Mouse (Mus musculus) intestine, embryonic 14.5 days (tissue): ENCODE measurements around the gene Ect2. TPM values are rescaled to one million over a fixed set of nuclear protein-coding genes. Genes with fewer than 3 reads are reported as not detected.

Experiments used
- ATAC-seq: fragments of 200-750 bp; cut with Nextera tagmentation; replicated peaks from 2 replicates; pipeline ENCODE4 v1.8.0; 2017; ENCODE audit warnings: low read depth, moderate number of reproducible peaks, moderate TSS enrichment, moderate library complexity; ENCODE audit not compliant: low FRiP score, low TSS enrichment
- DNase-seq: peaks from one replicate; pipeline ENCODE4 v3.0.0-alpha.2; 2018; ENCODE audit warnings: low spot score
- H3K27ac ChIP-seq: fragments of 300-500 bp; sonication (generic); 2 replicates; pipeline ENCODE4 v1.5.1; 2014; ENCODE audit warnings: low read depth, mild to moderate bottlenecking, control low read depth
- H3K27me3 ChIP-seq: fragments of 300-500 bp; sonication (generic); replicated peaks from 2 replicates; pipeline ENCODE4 v1.6.1; 2014; ENCODE audit warnings: low read length, control low read depth; ENCODE audit not compliant: control insufficient read depth, insufficient read depth
- H3K36me3 ChIP-seq: fragments of 300-500 bp; sonication (generic); 2 replicates; pipeline ENCODE4 v1.6.1; 2014; ENCODE audit warnings: low read length, control low read depth; ENCODE audit not compliant: control insufficient read depth, insufficient read depth
- H3K4me1 ChIP-seq: fragments of 300-500 bp; sonication (generic); replicated peaks from 2 replicates; pipeline ENCODE4 v1.6.1; 2014; ENCODE audit warnings: low read length, control low read depth, mixed read lengths; ENCODE audit not compliant: control insufficient read depth, insufficient read depth
- H3K4me2 ChIP-seq: fragments of 300-500 bp; sonication (generic); 2 replicates; pipeline ENCODE4 v1.6.1; 2014; ENCODE audit warnings: low read length
- H3K4me3 ChIP-seq: fragments of 300-500 bp; sonication (generic); 2 replicates; pipeline ENCODE4 v1.5.1; 2014; ENCODE audit warnings: low read depth, low read length, control low read depth, mixed read lengths
- H3K9ac ChIP-seq: fragments of 300-500 bp; sonication (generic); 2 replicates; pipeline ENCODE4 v1.6.1; 2014; ENCODE audit warnings: mild to moderate bottlenecking, low read length
- H3K9me3 ChIP-seq: fragments of 300-500 bp; sonication (generic); 2 replicates; pipeline ENCODE4 v1.6.1; 2016; ENCODE audit warnings: low read length, control low read depth; ENCODE audit not compliant: control insufficient read depth
- WGBS: fragments of 180-500 bp; shearing (Covaris S2); extraction: QIAGEN DNeasy Blood & Tissue Kit; methylation state at CpG from one replicate; pipeline ENCODE4 v1.1.7; 2014; 5-methylcytosine and 5-hydroxymethylcytosine counted together
- polyA plus RNA-seq: library from polyadenylated mRNA; unstranded; fragments of >200 nt; fragmentation: Nextera tagmentation; extraction: Ambion mirVana; gene quantifications from 2 replicates; pipeline ENCODE4 v1.2.1, GENCODE M21; 2014

The Ect2 gene
- polyA plus RNA-seq, 1 experiment from 2014 or later, result 55.9 TPM

DNA sequence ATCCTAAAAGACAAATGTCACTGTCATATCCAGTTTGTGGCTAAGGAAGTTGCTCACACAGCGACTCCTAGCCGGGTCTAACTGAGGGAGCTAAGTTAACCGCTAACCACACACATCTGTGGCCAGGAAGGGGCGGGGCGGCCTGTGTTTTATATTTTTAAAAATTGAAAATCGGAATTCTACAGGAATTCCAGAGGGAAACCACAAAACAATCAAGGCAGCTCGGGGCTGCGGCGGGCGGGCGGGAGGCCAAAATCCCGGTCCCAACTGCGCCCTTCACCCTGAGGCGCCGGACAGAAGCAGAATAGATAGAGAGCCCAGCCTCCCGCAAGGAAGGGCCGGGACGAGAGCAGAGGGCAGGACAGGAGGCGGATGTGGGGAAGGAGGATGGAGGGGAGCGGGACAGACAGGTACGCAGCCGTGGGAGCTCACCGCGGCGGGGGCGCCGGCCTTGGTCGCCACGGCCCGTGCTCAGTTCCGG is 447 bp downstream of the Ect2 start:
- Histone ChIP-seq H3K36me3 (peaks cover 21% of the 10 kb centered on the region), H3K27ac (peak overlapping the region; percentile 77), H3K9ac (peak overlapping the region; percentile 89), H3K9me3 (no peaks in the 10 kb centered on the region), H3K4me3 (peak overlapping the region; percentile 95), H3K27me3 (no peaks in the 10 kb centered on the region), H3K4me2 (peak overlapping the region; percentile 69), H3K4me1 (peaks cover 13% of the 10 kb centered on the region)
- under 1% methylated on average over 26 of the region's 31 CpGs for WGBS
- no peak for DNase-seq
- peak; percentile 43 for ATAC-seq

DNA sequence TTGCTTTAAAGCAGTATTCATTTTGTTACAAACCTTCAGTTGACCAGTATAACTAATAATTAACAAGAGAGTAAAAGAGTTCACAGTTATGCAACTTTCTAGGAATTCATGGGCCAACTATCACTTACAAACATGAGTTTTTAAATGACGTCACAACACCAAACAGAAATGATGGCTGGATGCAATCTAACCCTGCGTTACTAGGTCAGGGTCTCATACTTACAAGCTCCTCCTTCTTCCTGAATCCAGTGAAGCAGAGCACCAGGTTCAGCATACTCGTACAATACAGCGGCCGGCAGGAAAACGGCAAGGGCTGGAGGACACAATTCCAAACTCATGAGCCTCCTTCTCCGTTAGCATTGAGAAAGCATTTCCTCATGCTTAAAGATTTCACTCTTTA is 7.9 kb downstream of the Ect2 start:
- Histone ChIP-seq H3K9me3 (no peaks in the 10 kb centered on the region), H3K4me3 (no peak overlapping the region), H3K27me3 (no peaks in the 10 kb centered on the region), H3K27ac (no peak overlapping the region), H3K4me1 (no peaks in the 10 kb centered on the region; the same call in 1 of the 2 replicates), H3K4me2 (no peak overlapping the region), H3K9ac (no peak overlapping the region), H3K36me3 (peaks cover 89% of the 10 kb centered on the region)
- ATAC-seq, result no peak
- 90% methylated on average over 7 of the region's 7 CpGs for WGBS
- DNase-seq, result no peak

DNA sequence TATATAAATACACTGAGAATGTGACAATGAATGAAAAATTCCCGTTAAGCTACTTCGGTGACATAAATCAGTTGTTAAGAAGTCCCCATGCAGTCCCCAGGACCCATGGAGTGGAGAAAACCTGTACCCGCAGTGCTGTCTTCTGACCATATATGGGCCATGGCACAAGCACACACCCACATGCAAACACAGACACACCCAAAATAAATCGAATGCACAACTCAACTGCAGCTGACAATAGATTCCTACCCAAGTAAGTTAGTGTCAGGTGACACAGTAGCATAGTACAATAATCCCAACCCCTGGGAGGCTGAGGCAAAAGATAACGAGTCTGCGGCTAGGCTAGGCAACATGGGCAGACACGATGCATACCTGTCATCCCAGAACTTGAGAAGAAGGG is 10.1 kb downstream of the Ect2 start:
- Histone ChIP-seq H3K36me3 (peaks cover 87% of the 10 kb centered on the region), H3K4me2 (no peak overlapping the region), H3K9me3 (no peaks in the 10 kb centered on the region), H3K9ac (no peak overlapping the region), H3K27ac (no peak overlapping the region), H3K4me3 (no peak overlapping the region), H3K27me3 (no peaks in the 10 kb centered on the region), H3K4me1 (no peaks in the 10 kb centered on the region)
- DNase-seq, result no peak
- ATAC-seq, result no peak
- WGBS, result 92% methylated on average over 7 of the region's 7 CpGs

DNA sequence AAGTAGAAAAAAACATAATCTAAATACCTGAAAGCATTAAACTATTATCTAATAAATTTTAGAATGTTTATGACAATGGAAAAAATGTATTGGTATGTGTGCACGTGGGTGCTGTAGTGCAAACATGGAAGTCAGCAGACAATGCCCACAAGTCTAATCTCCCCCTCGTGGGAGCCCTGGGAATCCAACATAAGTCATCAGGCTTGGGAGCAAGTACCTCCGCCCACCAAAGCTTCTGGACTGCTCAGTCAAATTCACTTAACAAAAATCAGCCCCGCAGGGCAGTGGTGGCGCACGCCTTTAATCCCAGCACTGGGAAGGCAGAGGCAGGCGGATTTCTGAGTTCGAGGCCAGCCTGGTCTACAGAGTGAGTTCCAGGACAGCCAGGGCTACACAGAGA is 13.6 kb downstream of the Ect2 start:
- Histone ChIP-seq H3K9me3 (no peaks in the 10 kb centered on the region), H3K27me3 (no peaks in the 10 kb centered on the region), H3K27ac (no peak overlapping the region), H3K4me2 (no peak overlapping the region), H3K36me3 (peaks cover 87% of the 10 kb centered on the region), H3K9ac (no peak overlapping the region), H3K4me3 (no peak overlapping the region), H3K4me1 (no peaks in the 10 kb centered on the region)
- DNase-seq, result no peak
- 90% methylated on average over 8 of the region's 8 CpGs for WGBS
- ATAC-seq, result no peak

DNA sequence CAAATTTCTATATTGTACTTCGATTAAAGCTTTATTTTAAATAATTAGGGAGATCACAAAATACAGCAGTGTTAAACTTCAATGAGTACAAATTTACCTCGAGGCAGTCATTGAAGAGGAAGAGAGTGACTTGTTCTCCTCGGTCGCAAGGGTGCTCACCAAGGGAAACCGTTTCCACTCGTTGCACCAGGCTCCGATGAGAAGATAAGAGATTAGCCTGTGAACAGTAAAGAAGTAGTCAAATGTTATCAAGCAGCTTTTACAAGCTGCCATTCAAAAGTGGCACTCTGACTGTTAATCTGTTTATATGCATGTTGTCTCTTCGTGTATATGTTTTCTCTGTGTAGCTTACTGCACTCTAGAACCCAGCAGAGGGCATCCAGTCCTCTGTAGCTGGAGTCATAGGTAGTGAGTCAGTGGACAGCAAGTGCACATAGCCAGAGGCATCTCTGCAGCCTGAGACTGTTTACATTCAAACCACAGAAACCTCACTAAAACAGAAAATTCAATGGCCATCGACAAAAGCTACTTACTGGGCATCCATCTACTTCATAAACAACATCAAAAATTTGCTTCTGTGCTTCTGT is 31.7 kb downstream of the Ect2 start:
- peaks cover 85% of the 10 kb centered on the region for H3K36me3 ChIP-seq
- WGBS, result 87% methylated on average over 9 of the region's 9 CpGs

DNA sequence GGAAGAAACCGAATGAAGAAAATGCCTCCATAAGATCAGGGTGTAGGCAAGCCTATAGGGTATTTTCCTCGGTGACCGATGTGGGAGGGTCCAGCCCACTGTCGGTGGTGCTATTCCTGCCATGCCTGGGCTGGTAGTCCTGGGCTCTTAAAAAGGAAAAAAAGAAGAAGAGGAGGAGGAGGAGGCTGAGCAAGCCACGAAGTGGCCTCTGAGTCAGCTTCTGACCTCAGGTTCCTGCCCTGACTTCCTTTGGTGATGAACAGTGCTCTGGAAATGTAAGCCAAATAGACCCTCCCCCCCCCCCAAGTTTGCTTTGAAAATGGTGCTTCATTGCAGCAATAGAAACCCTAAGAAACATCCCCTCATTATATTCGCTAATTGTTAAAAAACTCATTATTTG is 32.7 kb downstream of the Ect2 start:
- Histone ChIP-seq H3K27ac (no peak overlapping the region), H3K9ac (no peak overlapping the region), H3K4me3 (no peak overlapping the region), H3K27me3 (no peaks in the 10 kb centered on the region), H3K36me3 (peaks cover 85% of the 10 kb centered on the region), H3K4me1 (no peaks in the 10 kb centered on the region), H3K9me3 (no peaks in the 10 kb centered on the region), H3K4me2 (no peak overlapping the region)
- WGBS, result 81% methylated on average over 6 of the region's 6 CpGs
- ATAC-seq (no peak), DNase-seq (no peak)

More for the DNA sequence above, 31.7 kb downstream of the Ect2 start:
- DNase-seq (no peak), ATAC-seq (no peak)
- H3K9me3 ChIP-seq, result no peaks in the 10 kb centered on the region
- no peaks in the 10 kb centered on the region for H3K27me3 ChIP-seq
- H3K4me1 ChIP-seq, result no peaks in the 10 kb centered on the region
- H3K27ac ChIP-seq, result no peak overlapping the region
- H3K4me3 ChIP-seq, result no peak overlapping the region
- no peak overlapping the region for H3K4me2 ChIP-seq
- H3K9ac ChIP-seq, result no peak overlapping the region

DNA sequence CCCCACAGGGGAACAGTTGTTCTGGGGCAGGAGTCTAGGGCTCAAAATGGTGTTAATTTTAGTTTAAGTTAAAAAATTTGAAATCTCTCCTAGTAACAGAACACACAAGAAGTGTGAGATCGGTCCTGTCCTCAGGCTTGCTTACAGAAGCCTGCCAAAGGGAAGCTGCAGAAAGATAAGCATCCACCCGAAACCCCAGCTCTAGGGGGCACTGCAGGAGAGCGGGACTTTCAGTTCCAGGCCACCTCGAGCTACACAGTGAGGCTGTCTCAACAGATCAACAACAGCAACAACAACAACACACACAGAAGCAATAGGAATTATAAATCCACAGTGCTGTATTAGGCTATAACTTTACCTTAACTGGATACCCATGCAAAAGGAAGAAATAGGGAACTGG is 35.5 kb downstream of the Ect2 start:
- 91% methylated on average over 4 of the region's 4 CpGs for WGBS
- Histone ChIP-seq H3K36me3 (peaks cover 76% of the 10 kb centered on the region), H3K4me1 (no peaks in the 10 kb centered on the region), H3K27ac (no peak overlapping the region), H3K4me3 (no peak overlapping the region), H3K9ac (no peak overlapping the region), H3K4me2 (no peak overlapping the region), H3K27me3 (no peaks in the 10 kb centered on the region), H3K9me3 (no peaks in the 10 kb centered on the region)
- ATAC-seq, result no peak
- no peak for DNase-seq

DNA sequence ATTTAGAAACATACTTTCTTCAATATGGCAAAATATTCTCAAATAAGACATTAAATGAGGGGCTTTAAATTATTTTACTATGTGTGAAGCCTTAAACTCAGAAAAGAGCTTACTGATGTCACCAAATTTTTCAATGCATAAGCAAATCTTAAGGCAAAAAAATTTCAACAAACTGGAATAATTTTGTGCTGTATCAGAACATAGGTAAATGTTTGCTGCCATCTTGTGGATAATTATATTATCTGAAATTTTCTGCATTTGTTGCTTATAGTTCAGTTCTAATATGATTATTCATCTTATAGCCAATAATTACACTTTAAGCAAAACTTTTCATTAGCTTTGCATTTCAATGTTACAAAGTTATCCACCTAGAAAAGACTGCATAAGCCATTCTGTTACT is 42.8 kb downstream of the Ect2 start:
- Histone ChIP-seq H3K4me3 (no peak overlapping the region), H3K36me3 (peaks cover 68% of the 10 kb centered on the region), H3K27ac (no peak overlapping the region), H3K9ac (no peak overlapping the region), H3K4me1 (no peaks in the 10 kb centered on the region), H3K27me3 (no peaks in the 10 kb centered on the region), H3K9me3 (no peaks in the 10 kb centered on the region), H3K4me2 (no peak overlapping the region)
- no peak for DNase-seq
- ATAC-seq, result no peak

DNA sequence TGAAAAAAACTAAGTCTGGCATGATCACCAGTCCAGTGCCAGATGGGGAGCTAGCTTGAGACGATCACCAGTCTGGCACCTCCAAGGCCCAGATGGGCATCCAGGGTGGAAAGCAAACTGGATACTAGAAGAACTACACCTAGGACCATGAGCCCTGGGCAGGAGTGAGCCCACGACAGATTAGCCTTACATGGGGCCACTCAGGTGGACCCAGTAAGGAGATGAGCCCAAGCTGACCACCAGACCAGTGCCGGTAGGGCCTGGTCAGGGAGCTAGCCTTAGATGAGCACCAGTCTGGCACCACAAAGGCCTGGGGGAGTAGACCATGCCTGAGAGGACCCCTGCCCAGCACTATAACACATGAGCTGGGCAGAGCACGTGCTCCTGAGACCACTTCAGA is 44.6 kb downstream of the Ect2 start:
- 0 out of 2 replicates have a peak, but pooled peaks have one; percentile 36 for ATAC-seq
- 93% methylated on average over 4 of the region's 4 CpGs for WGBS
- H3K9me3 ChIP-seq, result no peaks in the 10 kb centered on the region

More for the DNA sequence above, 44.6 kb downstream of the Ect2 start:
- Histone ChIP-seq H3K4me1 (no peaks in the 10 kb centered on the region), H3K27me3 (no peaks in the 10 kb centered on the region), H3K4me3 (no peak overlapping the region), H3K9ac (no peak overlapping the region), H3K27ac (no peak overlapping the region), H3K4me2 (no peak overlapping the region), H3K36me3 (peaks cover 60% of the 10 kb centered on the region)
- DNase-seq, result no peak
